Mouse (Mus musculus) fibroblast of lung, adult 2 months (primary cell): ENCODE measurements around the gene Gm20767.
"Not testable (repeated sequence)": the region's sequence is repeated elsewhere in the genome, so short reads cannot be mapped to it uniquely, and the experiment has no call there.

Source experiments
- DNase-seq: peaks from one replicate; pipeline ENCODE4 v3.0.0-alpha.2; 2011; ENCODE audit warnings: low read depth

Gene Gm20767

DNA sequence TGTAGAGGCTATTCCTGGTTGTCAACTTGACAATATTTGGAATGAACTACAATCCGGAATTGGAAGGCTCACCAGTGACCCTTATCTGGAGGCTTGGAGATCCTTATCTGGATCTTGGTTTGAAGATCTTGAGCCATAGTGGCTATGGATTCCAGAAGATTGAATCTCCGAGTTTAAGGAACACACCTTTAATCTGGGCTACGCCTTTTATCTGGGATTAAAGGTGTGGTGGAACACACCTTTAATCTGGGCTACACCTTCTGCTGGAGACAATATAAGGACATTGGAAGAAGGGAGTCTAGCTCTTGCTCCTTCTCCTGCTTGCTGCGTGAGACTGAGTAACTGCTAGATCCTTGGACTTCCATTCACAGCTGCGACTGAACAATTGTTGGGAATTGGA is at the start of gene Gm20767:
Gm20767 (plus strand) TSS at position 301 of the 400 bp plus-strand sequence.
- not testable (repeated sequence) for DNase-seq

DNA sequence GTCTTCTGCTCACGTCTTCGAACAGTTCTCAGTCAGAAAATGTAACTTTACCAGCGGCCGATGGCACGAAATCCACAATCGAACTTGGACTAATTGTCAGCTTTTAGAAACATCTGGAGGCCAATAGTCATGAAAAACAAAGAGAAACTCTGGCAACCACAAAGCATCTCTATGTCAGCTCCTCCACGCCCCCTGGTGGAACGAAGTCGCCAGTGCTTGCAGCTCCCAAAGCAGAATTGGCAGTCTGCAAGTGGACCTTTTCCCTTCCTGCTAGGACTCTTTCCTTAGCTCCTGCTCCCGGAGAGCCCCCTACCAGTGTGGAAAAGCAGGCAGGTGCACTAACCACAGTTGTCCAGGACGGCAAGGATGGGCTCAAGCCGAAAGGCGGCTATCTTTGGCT is 47.1 kb upstream of the Gm20767 start:
- not testable (repeated sequence) for DNase-seq

DNA sequence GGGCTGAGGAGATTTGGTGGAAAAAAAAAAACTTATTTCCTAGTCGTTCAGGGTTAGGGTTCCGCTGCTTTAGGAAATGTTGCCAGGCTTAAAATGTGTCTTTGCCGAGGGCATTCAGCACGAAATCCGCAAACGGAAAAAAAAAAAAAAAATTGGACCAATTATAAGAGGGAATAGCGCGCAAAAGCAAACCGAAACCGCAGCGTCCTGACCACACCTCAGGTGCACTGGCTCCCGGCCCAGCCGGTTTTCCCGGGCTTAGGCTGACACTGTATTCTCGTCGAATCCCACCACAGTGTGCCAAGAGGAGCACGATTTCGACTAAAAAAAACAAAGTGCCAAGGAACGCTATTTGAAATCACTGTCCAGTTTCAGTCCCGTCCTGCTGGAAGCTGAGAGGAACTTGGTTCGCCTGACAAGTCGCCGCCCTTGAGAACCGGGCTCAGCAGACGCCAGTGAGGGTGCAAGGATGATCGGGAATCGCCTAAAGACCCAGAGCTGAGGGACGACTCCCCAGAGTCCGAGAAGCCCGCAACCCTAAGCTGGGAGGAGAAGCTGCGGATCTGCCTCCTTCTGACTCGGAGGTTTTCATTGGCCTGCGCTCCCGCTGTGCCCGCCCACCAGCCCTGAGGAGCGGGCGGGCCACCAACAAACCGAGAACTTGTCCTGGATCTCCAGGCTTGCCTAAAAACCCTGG is 43.7 kb upstream of the Gm20767 start:
- DNase-seq: not testable (repeated sequence)

DNA sequence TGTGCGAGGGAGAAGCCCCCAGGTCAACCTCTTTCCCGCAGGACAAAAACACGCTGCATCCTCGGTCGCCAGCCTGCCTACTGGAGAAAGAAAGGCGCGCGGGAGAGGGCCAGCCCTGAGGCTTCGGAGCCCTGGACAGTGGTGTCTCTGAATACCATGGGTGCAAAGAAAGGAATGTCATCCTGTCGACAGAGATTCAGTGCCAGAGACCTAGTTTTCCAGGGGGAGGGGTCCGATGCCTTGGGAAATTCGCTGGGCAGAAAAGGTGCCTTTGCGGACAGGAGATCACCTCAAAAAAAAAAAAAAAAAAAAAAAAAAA is 43.1 kb upstream of the Gm20767 start:
- DNase-seq: not testable (repeated sequence)

DNA sequence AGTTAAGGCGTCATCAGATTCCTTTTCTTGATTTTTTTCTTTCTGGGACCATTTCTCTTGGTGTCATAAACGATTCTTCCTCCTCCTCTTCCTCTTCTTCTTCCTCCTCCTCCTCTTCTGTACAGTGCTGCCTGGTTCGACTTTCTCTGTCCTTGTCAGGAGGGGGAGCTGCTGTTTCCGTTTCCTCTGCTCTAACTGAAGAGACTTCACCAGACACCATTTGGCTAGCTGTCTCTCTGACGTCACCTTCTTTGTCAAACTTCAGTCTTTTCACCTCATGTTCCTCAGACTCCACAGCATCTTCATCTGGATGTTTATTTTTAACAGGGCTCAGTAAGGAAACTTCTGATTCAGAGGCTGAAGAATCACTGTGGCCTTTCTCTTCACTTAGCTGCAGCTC is 40.7 kb upstream of the Gm20767 start:
- not testable (repeated sequence) for DNase-seq

DNA sequence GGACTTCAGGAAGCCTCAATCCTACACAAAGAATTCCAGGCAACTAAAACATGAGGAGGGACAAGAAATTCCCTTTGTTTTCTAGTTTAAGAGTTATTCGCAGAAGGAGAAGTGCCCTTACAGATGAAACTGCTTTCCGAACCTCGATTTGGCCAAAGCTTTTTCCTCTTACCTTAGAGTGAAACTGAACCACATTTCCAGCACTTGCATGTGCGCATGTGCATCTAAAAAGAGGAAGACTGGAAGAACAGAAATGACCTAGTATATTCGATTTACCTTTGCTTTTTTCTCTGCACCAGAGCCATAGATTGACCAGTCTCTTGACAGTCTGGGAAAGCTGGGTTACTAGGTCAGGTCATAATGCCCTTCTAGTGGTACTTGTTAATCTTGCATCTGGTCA is 33.5 kb upstream of the Gm20767 start:
- DNase-seq: not testable (repeated sequence)

DNA sequence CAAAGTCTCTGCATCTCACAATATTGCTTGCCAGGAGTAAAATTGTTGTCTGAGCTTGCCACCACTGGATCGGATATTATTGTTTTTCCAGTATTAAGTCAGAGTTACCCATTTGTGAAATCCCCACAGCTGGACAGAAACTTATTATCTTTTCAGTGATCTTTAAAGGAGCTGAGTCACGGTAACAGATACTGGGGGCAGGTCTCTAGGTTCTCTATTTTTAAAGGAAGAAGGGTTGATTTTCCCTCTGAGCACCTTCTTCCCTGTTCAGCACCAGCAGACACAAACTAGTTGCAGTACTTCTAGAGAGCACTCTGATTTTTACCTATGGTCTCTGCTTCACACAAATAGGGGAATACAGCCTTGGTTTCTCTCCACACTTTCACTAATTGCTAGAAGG is 33.0 kb upstream of the Gm20767 start:
- not testable (repeated sequence) for DNase-seq

DNA sequence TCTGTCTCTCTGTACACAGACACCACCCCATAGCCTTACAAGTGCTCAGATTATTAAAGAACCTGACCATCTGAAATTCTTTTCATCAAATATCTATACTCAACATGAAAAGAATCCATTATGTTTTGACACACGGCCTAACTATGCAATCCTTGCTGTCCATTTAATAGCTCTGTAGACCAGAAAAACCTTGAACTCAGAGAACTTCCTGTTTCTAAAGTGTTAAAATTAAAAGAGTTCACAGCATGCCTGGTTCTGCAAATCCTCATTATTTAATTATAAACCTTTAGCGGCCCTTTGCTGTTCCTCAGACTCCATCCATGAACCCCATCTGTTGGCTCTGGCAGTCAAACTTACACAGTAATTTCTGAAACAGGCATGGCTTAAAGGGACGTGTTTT is 2.3 kb downstream of the Gm20767 start:
- not testable (repeated sequence) for DNase-seq

DNA sequence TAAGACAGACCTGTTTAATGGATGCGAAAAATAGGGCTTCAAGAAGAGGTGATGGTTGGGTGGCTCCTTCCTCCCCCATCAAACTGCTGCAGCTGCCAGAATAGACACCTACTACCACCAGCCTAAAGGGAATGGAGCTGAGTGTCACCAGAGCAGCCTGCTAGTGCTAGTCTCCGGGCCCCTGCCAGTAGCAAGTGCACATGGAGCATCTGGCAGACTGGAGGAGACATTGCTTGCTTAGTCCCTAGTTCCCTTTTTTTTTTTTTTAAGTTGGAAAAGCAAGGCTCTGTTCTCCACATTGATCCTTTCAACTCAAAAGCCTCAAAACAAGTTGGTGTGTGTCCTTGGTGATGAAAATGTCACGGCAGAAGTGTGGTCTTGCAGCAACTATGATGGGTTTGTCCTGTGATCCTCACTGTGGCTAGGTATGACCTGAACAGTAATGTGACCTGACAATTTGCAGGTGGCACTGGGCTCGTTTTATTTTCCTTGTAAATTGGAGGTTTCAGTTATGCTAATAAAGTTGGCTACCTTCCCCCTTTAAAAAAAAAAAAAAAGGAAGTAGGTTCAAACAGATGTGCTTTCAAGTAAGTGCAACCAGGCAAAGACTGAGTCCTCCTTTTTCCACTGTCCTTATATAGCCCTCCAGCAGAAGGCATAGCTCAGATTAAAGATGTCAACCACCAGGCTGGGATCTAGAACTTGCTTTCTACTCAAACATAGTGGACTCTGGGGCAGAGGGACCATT is 9.8 kb downstream of the Gm20767 start:
- DNase-seq: not testable (repeated sequence)

DNA sequence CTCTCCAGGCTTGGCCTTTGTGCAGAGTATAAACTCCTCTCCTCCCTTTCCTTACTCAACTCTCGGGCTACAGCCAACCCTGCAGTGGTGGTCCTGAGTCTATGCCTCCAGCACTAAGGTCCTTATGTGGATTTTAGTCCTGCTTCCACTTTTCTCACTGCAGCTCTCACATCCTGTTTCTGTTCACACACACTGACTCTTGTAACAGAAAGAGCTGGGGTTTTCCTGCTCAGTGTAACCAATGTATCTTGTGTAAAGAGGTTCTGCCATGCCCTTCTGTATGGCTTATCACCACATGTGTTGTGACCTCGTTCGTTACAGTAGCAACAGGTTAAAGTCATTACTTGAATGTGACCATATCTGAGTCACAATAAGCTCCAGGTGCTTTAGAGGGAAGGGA is 10.5 kb downstream of the Gm20767 start:
- not testable (repeated sequence) for DNase-seq

DNA sequence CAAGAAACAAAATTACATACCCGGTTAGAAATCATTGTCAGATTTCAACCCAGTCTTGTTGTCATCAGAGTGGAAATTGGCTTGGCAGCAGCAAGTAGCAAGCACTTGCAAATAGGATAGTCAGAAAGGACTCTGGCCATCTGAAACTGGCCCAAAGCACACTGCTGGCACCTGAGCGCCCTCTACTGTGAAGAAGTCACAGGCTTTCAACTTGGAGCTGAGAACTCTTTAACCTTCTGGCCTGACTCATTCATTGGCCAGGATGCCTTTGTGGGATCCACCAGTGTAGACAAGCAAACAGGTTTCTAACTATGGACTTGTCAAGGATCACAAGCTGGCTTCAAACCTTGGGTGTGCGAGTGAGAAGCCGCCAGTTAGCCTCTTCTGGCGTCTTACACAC is 28.3 kb downstream of the Gm20767 start:
- not testable (repeated sequence) for DNase-seq

DNA sequence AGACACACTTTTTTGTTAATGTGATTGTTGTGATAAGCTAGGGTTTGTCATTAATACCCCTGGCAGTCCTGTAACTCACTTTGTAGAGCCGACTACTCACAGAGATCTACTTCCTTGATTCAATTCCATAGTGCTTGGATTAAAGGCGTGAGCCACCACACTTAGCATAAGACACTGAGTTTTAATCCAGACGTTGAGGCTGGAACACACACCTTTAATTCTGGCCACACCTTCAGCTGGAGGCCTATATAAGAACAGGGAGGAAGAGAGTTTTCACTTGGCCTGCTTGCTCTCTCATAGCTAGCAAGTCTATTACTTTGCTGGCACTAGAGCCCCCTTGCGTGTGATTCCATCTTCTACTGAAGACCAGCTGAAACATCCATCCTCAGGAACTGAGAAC is 32.1 kb downstream of the Gm20767 start, which contains the start of gene Gm21818:
Gm21818 (plus strand) TSS at position 301 of the 400 bp plus-strand sequence.
- DNase-seq: not testable (repeated sequence)

DNA sequence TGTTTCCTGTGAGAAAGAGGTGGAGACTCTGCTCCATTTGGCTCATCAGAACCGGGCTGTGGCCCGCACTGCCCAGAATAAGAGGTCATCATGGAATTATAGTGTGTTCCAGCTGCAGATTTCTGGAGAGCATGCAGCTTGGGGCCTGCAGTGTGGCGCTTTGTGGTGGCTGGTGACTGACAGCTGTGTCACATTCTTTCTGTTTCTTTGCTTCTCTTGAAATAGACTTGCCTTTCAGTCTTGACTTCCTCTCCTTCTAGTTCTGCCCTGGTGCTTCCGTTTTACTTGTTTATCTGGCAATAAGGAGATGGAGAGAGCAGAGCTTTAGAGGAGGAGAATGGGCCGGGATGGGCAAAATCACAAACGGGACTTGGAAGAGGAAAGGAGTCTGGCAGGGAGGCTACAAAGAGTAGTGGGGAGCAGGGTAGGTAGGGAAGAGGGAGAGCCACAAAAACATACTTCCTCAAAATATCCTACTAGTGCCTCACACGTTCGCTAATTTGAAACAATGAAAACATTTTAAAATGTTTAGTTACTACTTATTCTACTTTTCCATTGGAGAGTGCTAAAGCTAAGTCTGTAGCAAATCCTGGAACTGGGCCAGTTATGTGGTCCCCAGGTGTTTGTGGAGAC is 56.3 kb downstream of the Gm20767 start:
- DNase-seq: not testable (repeated sequence)
